25 mouse cellular contexts compared by ENCODE assay signal in the genomic region with DNA sequence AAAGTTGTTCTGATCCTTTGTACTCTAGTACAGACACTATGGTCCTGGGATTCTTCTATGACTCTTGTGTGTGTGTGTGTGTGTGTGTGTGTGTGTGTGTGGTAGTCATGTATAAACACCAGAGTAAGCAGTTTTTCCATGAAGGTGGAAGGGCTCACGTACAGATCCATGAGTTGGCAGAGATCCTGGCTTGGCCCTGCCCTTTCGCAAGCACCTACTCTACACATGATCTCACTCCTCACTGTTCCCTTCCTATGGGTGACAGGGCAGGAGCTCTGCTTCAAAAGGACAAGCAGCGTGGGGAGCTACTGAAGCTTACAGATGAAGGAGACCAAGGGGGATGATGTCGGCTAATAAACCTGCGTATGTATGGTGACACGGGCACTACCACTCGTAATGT. TPM values are rescaled to one million over a fixed set of nuclear protein-coding genes. Genes with fewer than 3 reads are reported as not detected.
DNase-seq lines count a peak whose midpoint lies in the region; ATAC-seq and TF ChIP-seq lines count a peak whose summit lies in the region.
"Had no signal": no experiment of that assay in that cellular context is flagged by ENCODE, and none has a peak within 500 bp of the region (broad histone marks: within the 10 kb centered on the region; RNA-seq: fewer than 3 reads in every experiment).

No protein-coding gene starts in this region.

- no peak overlapping the region for H3K4me3 ChIP-seq in heart, embryonic 16.5 days (ENCODE audit: low read length)
- H3K4me3 ChIP-seq in intestine, postnatal 0 days (ENCODE audit: low read depth, low read length) = no peak overlapping the region
- no peak overlapping the region for H3K4me3 ChIP-seq in intestine, embryonic 16.5 days (ENCODE audit: low read length)
- H3K4me3 ChIP-seq in megakaryocyte, embryonic 14.5 days (replicated peaks) = peak overlapping the region; percentile 54
- H3K4me3 ChIP-seq: embryonic facial prominence, embryonic 10.5 days; embryonic facial prominence, embryonic 12.5 days; forebrain, embryonic 12.5 days had no signal

- no peak overlapping the region for H3K4me2 ChIP-seq in heart, embryonic 16.5 days (ENCODE audit: low read depth, low read length)
- H3K4me2 ChIP-seq in intestine, postnatal 0 days (replicated peaks; ENCODE audit: low read depth) = no peak overlapping the region
- H3K4me2 ChIP-seq in intestine, embryonic 16.5 days (ENCODE audit: low read depth, low read length) = no peak overlapping the region
- H3K4me2 ChIP-seq: embryonic facial prominence, embryonic 12.5 days; forebrain, embryonic 12.5 days had no signal

- DNase-seq in cerebellum, adult 11-12 months = peak; percentile 25
- DNase-seq in heart, adult 9 months (ENCODE audit: low spot score in 2 of 2) = no peak
- DNase-seq: adrenal gland, adult 8-10 months; adrenal gland, postnatal 14 days; adrenal gland, postnatal 36 days; B cell, adult 2 months; cerebellum, adult 11 months; cerebellum, adult 2 months; cerebellum, adult 9-10 months; cerebellum, postnatal 25 days had no signal

- H3K27ac ChIP-seq in heart, embryonic 16.5 days (ENCODE audit: low read length) = no peak overlapping the region
- H3K27ac ChIP-seq in intestine, postnatal 0 days (ENCODE audit: low read depth, low read length) = no peak overlapping the region
- no peak overlapping the region for H3K27ac ChIP-seq in intestine, embryonic 16.5 days (ENCODE audit: low read length)
- H3K27ac ChIP-seq: embryonic facial prominence, embryonic 10.5 days; embryonic facial prominence, embryonic 12.5 days; forebrain, embryonic 12.5 days had no signal

- peaks cover 4% of the 10 kb centered on the region; the same call in 1 of the 2 replicates for H3K9me3 ChIP-seq in heart, embryonic 16.5 days (replicated peaks; ENCODE audit: control insufficient read depth, low read length)
- H3K9me3 ChIP-seq in intestine, postnatal 0 days (ENCODE audit: control insufficient read depth) = no peaks in the 10 kb centered on the region
- no peaks in the 10 kb centered on the region for H3K9me3 ChIP-seq in intestine, embryonic 16.5 days (ENCODE audit: control insufficient read depth, low read length)
- H3K9me3 ChIP-seq in megakaryocyte, embryonic 14.5 days = no peaks in the 10 kb centered on the region
- H3K9me3 ChIP-seq: G1E had no signal

- ATAC-seq in cerebellum, adult (ENCODE audit: insufficient number of reproducible peaks, low FRiP score, low TSS enrichment) = no peak
- ATAC-seq in heart, embryonic 16.5 days (replicated peaks; ENCODE audit: extremely low read depth, insufficient read depth, low FRiP score) = no peak
- peak; percentile 23; the same call in 1 of the 2 replicates for ATAC-seq in intestine, postnatal 0 days
- no peak for ATAC-seq in intestine, embryonic 16.5 days
- no peak for ATAC-seq in megakaryocyte, adult 5-6 weeks (ENCODE audit: poor library complexity, severe bottlenecking)
- ATAC-seq: activated CD4-positive, CD25-positive, alpha-beta regulatory T cell, adult 4 months; CD4-positive, CD25-positive, alpha-beta regulatory T cell, adult 4 months; forebrain, embryonic 14.5 days; forebrain, embryonic 16.5 days; Patski had no signal

- TF ChIP-seq CTCF in intestine, postnatal 0 days (IDR thresholded peaks at IDR 0.05; ENCODE audit: low read depth) = no peak

- peaks cover 55% of the 10 kb centered on the region for H3K4me1 ChIP-seq in heart, embryonic 16.5 days (ENCODE audit: control insufficient read depth, insufficient read depth, low read length)
- 0 out of 2 replicates have a peak, but pooled peaks cover 4% of the 10 kb centered on the region for H3K4me1 ChIP-seq in intestine, postnatal 0 days (replicated peaks; ENCODE audit: control insufficient read depth, insufficient read depth, low read length)
- peaks cover 30% of the 10 kb centered on the region for H3K4me1 ChIP-seq in intestine, embryonic 16.5 days (ENCODE audit: control insufficient read depth, insufficient read depth, low read length)
- H3K4me1 ChIP-seq in megakaryocyte, embryonic 14.5 days = peaks cover 84% of the 10 kb centered on the region

- H3K27me3 ChIP-seq in heart, embryonic 16.5 days (ENCODE audit: control insufficient read depth, insufficient read depth, low read length) = no peaks in the 10 kb centered on the region
- H3K27me3 ChIP-seq in intestine, postnatal 0 days (replicated peaks; ENCODE audit: control insufficient read depth, insufficient read depth, low read length) = no peaks in the 10 kb centered on the region
- H3K27me3 ChIP-seq in intestine, embryonic 16.5 days (replicated peaks; ENCODE audit: control insufficient read depth, insufficient read depth, low read length) = no peaks in the 10 kb centered on the region
- H3K27me3 ChIP-seq in megakaryocyte, embryonic 14.5 days (replicated peaks) = no peaks in the 10 kb centered on the region
- H3K27me3 ChIP-seq: embryonic facial prominence, embryonic 12.5 days; Patski had no signal

- 64% methylated on average over 7 of the region's 7 CpGs for WGBS in heart, embryonic 16.5 days
- WGBS in intestine, postnatal 0 days = 78% methylated on average over 7 of the region's 7 CpGs
- 84% methylated on average over 7 of the region's 7 CpGs for whole genome bisulfite sequencing in intestine, embryonic 16.5 days

- H3K9ac ChIP-seq in heart, embryonic 16.5 days (ENCODE audit: low read length) = peak overlapping the region; percentile 1; the same call in 1 of the 2 replicates
- no peak overlapping the region for H3K9ac ChIP-seq in intestine, postnatal 0 days (ENCODE audit: low read depth, low read length)
- no peak overlapping the region for H3K9ac ChIP-seq in intestine, embryonic 16.5 days (ENCODE audit: low read depth, low read length)
- H3K9ac ChIP-seq: embryonic facial prominence, embryonic 12.5 days; forebrain, embryonic 12.5 days had no signal

- no peaks in the 10 kb centered on the region for H3K36me3 ChIP-seq in heart, embryonic 16.5 days (ENCODE audit: control insufficient read depth, insufficient read depth)
- no peaks in the 10 kb centered on the region for H3K36me3 ChIP-seq in intestine, postnatal 0 days (ENCODE audit: control insufficient read depth, insufficient read depth)
- no peaks in the 10 kb centered on the region for H3K36me3 ChIP-seq in intestine, embryonic 16.5 days (ENCODE audit: control insufficient read depth, insufficient read depth, low read length)
- peaks cover 58% of the 10 kb centered on the region for H3K36me3 ChIP-seq in megakaryocyte, embryonic 14.5 days (replicated peaks; ENCODE audit: low read length)
- H3K36me3 ChIP-seq: forebrain, embryonic 12.5 days had no signal

RNA-seq across cellular contexts. Expression of a gene that starts 18.3 kb away (rescaled TPM):
- 3.7 and 3.9 TPM in 2 replicates for polyA plus RNA-seq in heart, embryonic 16.5 days (2015; fragmentation: Nextera tagmentation; extraction: Ambion mirVana)
- polyA plus RNA-seq in intestine, postnatal 0 days (2015; fragmentation: Nextera tagmentation; extraction: Ambion mirVana) = 2.3 and 2.6 TPM in 2 replicates
- 7.1 and 7.3 TPM in 2 replicates for polyA plus RNA-seq in intestine, embryonic 16.5 days (2015; fragmentation: Nextera tagmentation; extraction: Ambion mirVana)
- polyA plus RNA-seq in megakaryocyte, embryonic 14.5 days (2012; ENCODE audit: insufficient read depth, low replicate concordance) = 17.7 and 18.2 TPM in 2 replicates
- 0.85 and 2.1 TPM in 2 replicates for total RNA-seq in megakaryocyte, adult 5-6 weeks (2015)
- 2.1 TPM in 2 replicates for total RNA-seq in megakaryocyte, adult 5-6 weeks (2017)
